Mouse (Mus musculus) embryonic facial prominence, embryonic 13.5 days (tissue): Measurements from ENCODE around the gene Ephb4. TPM values are rescaled to one million over a fixed set of nuclear protein-coding genes. Genes with fewer than 3 reads are reported as not detected.
A peak's percentile ranks its signal among the peaks of the same experiment; 100 is the strongest.

Source experiments
- ATAC-seq: fragments of 200-750 bp; cut with Nextera tagmentation; 2 replicates; pipeline ENCODE4 v1.8.0; 2017; ENCODE audit warnings: low read depth; ENCODE audit not compliant: insufficient number of reproducible peaks, insufficient read depth, low FRiP score, low TSS enrichment
- H3K27ac ChIP-seq: fragments of 300-500 bp; sonication (generic); 2 replicates; pipeline ENCODE4 v1.5.1; 2015; ENCODE audit warnings: moderate library complexity, mild to moderate bottlenecking, inconsistent platforms
- H3K27me3 ChIP-seq: fragments of 300-500 bp; sonication (generic); 2 replicates; pipeline ENCODE4 v1.6.1; 2015; ENCODE audit warnings: mild to moderate bottlenecking, inconsistent platforms
- H3K36me3 ChIP-seq: fragments of 300-500 bp; sonication (generic); 2 replicates; pipeline ENCODE4 v1.6.1; 2015; ENCODE audit warnings: mild to moderate bottlenecking, inconsistent platforms
- H3K4me1 ChIP-seq: fragments of 300-500 bp; sonication (generic); 2 replicates; pipeline ENCODE4 v1.6.1; 2015; ENCODE audit warnings: inconsistent platforms
- H3K4me2 ChIP-seq: fragments of 300-500 bp; sonication (generic); 2 replicates; pipeline ENCODE4 v1.6.1; 2015; ENCODE audit warnings: moderate library complexity, mild to moderate bottlenecking, inconsistent platforms
- H3K4me3 ChIP-seq: fragments of 300-500 bp; sonication (generic); 2 replicates; pipeline ENCODE4 v1.5.1; 2015; ENCODE audit warnings: mild to moderate bottlenecking, inconsistent platforms
- H3K9ac ChIP-seq: fragments of 300-500 bp; sonication (generic); 2 replicates; pipeline ENCODE4 v1.6.1; 2015; ENCODE audit warnings: mild to moderate bottlenecking, inconsistent platforms
- H3K9me3 ChIP-seq: fragments of 300-500 bp; sonication (generic); 2 replicates; pipeline ENCODE4 v1.6.1; 2016; ENCODE audit warnings: inconsistent platforms
- WGBS: fragments of 180-500 bp; shearing (Covaris S2); methylation state at CpG from one replicate; pipeline ENCODE4 v1.1.7; 2015; ENCODE audit warnings: mixed read lengths; 5-methylcytosine and 5-hydroxymethylcytosine counted together
- polyA plus RNA-seq: library from polyadenylated mRNA; unstranded; fragments of >200 nt; fragmentation: Nextera tagmentation; extraction: Ambion mirVana; gene quantifications from 2 replicates; pipeline ENCODE4 v1.2.1, GENCODE M21; 2015

Gene Ephb4
- polyA plus RNA-seq, 1 experiment from 2014 or later: 71.0 TPM

DNA sequence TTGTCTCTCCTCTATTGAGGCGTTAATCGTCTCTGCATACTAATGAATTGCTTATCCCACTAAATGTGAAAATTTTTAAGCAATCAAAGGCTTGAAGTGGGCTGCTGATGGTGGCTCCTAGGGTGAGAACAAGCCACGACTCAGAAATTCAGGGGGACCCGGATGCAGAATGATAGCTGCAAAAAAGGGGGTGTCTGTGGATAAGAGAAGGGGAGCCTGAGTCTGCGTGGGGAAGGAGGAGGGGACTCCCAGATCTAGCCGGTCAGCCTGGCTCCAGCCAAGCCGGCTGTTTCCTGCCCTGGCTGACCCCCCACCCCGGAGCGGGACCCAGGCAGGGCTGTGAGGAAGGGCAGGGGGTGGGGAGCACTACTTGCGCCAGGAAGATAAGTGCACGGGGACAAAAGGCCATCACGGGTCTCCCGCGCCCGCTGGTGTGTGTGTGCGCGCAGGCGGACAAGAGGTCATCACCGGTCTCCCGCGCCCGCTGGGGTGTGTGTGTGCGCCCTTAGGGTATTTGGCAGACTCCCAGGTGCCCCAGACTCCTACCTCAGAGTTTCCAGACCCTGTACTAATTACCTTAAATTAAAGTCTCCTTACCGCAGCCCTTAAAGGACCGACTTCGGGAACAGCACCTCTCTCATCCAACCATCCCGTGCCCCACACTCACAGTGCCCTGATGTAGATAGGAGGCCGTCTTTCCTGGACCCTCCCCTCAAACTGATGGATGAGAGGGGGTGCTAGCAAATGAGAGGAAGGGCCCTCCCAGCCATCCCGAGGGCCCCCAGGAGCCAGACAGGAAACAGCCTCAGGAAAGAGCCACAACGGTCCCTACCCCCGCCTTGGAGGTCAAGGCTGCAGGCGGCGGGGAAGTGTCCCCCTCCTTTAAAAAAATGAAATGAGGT is 1.2 kb upstream of the Ephb4 start:
- H3K36me3 ChIP-seq: peaks cover 3% of the 10 kb centered on the region
- H3K4me3 ChIP-seq: peak overlapping the region; percentile 89
- ATAC-seq: no peak
- peak overlapping the region; percentile 99 for H3K27ac ChIP-seq
- no peaks in the 10 kb centered on the region for H3K9me3 ChIP-seq
- H3K27me3 ChIP-seq: no peaks in the 10 kb centered on the region
- H3K4me2 ChIP-seq: peak overlapping the region; percentile 97
- H3K4me1 ChIP-seq: peaks cover 42% of the 10 kb centered on the region
- peak overlapping the region; percentile 73 for H3K9ac ChIP-seq
- under 1% methylated on average over 33 of the region's 33 CpGs for WGBS

DNA sequence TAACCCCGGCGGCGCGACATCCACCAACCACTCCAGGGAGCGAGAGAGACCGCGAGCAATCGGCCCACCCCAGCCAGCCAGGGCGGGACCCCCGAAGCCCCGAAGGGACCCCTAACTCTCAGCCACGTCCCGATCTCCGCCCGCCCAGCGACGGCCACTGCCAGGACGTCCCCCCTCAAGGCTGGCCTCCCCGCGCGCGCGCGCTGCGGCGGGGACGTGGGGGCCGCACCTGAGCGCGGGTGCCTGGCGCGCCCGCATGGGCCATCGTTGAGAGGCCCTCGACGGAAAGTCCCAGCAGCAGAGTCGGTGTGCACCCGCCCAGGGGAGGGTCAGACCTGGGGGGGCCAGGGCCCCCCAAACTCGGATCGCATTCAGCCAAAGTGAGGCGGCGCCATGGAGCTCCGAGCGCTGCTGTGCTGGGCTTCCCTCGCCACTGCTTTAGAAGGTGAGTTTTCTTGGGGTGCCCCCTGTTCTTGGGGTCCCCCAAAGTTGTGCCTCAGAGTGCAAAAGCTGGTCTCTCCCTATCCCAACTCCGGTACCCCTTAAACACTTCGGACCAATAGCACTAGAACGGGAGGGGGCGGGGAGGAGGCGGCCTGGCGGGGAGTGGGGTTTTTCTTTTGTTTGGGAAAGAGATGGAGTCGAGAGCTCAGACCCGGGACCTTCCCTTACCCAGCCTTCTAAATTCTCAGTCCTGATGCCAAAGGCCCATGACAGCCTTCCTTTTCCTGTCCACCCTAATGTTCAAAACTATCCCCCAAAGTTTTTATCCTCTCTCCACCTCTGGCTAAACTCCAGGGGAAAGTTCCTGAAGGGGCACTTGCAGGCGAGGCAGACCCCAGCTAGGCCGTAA is 522 bp downstream of the Ephb4 start:
- Histone ChIP-seq H3K4me2 (peak overlapping the region; percentile 97), H3K9ac (peak overlapping the region; percentile 97), H3K27ac (peak overlapping the region; percentile 99), H3K36me3 (peaks cover 20% of the 10 kb centered on the region), H3K4me3 (peak overlapping the region; percentile 89), H3K9me3 (no peaks in the 10 kb centered on the region), H3K4me1 (peaks cover 50% of the 10 kb centered on the region), H3K27me3 (no peaks in the 10 kb centered on the region)
- WGBS: under 1% methylated on average over 55 of the region's 55 CpGs
- ATAC-seq: peak; percentile 44

DNA sequence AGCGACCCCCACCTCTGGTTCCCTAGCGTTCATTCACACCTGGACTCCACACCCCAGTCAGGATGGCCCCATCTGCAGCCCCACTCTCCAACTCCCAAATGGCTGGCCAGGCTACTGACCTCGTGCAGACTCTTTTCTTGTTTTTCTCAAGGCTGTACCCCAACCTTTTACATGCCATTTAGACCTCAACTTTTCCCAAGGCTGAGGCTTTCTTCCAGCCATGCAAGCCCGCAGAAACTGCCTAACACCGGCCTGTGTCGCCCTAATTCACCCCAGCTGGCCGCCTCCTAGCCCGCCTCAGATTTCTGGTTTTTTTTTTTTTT is 1.1 kb downstream of the Ephb4 start:
- no peak for ATAC-seq
- H3K4me1 ChIP-seq: peaks cover 46% of the 10 kb centered on the region
- H3K27ac ChIP-seq: peak overlapping the region; percentile 99
- H3K9ac ChIP-seq: peak overlapping the region; percentile 97
- WGBS: 1% methylated on average over 8 of the region's 8 CpGs
- no peaks in the 10 kb centered on the region for H3K27me3 ChIP-seq
- H3K4me2 ChIP-seq: peak overlapping the region; percentile 97
- no peaks in the 10 kb centered on the region for H3K9me3 ChIP-seq
- H3K4me3 ChIP-seq: peak overlapping the region; percentile 89
- peaks cover 26% of the 10 kb centered on the region for H3K36me3 ChIP-seq

DNA sequence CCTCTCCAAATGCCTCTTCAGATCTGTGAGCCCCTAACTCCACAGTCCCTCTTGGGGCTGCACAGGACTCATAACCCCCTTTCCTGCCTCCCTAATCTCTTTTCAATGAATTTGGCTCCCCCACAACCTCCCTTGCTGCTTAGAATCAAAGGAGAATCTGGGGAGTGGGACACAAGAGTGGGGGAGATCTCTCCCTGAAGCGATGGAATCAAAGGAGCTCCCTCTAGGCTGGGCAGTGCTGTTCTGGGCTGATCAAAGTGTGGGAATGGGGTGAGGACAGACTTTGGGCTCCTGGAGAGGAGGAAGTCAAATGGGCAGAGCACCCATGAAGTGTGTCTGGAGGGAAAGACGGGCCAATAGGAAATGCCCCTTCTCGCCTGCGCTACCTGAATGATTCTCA is 1.5 kb downstream of the Ephb4 start:
- Histone ChIP-seq H3K4me2 (peak overlapping the region; percentile 97), H3K9ac (peak overlapping the region; percentile 97), H3K27ac (peak overlapping the region; percentile 99), H3K4me3 (peak overlapping the region; percentile 89), H3K36me3 (peaks cover 30% of the 10 kb centered on the region), H3K9me3 (no peaks in the 10 kb centered on the region), H3K27me3 (no peaks in the 10 kb centered on the region), H3K4me1 (peaks cover 45% of the 10 kb centered on the region)
- no peak for ATAC-seq
- WGBS: 5% methylated on average over 4 of the region's 4 CpGs

DNA sequence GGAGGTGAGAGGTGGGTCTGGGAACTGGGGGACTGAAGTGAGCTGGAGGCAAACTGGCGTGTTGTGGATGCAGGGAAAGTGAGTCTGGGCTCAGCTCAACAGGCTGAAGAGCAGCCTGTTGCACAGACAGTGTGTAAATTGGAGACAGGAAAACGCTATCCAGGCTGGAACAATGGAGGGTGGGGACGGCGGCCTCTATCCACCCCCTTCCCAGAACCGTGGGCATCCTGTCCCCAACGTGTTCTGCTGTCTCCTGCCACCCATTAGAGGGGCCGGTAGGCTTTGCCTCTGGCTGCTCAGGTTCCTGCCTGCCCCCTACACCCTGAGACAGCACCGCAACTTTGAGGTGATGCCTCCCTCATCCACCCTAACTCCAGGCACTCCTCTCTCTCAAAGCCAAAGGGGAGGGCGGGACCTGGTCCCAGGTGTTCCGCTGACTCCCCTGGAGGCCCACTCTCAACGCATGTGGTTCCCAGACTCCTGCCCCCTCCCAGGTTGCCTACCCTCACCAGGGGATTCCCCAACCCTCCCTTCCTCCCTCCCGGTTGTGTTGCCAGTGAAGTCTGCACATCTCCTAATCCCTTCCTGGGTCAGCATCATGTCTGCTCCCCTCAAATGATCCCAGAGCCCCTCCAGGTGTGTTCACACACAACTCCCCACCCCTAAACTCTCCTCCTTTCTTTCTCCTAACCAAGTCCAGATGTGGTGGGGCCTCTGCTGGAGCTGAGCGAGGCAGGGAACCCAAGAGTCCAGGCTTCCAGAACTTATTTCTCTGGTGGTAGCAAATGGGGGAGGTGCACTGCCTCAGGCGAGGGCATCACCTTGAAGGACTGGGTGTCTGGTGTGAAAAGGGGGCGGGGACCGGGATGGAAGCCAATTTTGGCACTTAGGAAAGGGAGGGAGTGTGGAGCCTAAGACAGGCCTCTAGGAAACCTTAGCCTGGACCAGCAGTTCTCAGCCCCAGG is 2.4 kb downstream of the Ephb4 start:
- H3K36me3 ChIP-seq: peaks cover 37% of the 10 kb centered on the region
- peak overlapping the region; percentile 97 for H3K9ac ChIP-seq
- peak overlapping the region; percentile 97 for H3K4me2 ChIP-seq
- no peak for ATAC-seq
- no peaks in the 10 kb centered on the region for H3K27me3 ChIP-seq
- H3K9me3 ChIP-seq: no peaks in the 10 kb centered on the region
- peak overlapping the region; percentile 89 for H3K4me3 ChIP-seq
- 4% methylated on average over 16 of the region's 16 CpGs for WGBS
- H3K27ac ChIP-seq: peak overlapping the region; percentile 99
- peaks cover 45% of the 10 kb centered on the region for H3K4me1 ChIP-seq

DNA sequence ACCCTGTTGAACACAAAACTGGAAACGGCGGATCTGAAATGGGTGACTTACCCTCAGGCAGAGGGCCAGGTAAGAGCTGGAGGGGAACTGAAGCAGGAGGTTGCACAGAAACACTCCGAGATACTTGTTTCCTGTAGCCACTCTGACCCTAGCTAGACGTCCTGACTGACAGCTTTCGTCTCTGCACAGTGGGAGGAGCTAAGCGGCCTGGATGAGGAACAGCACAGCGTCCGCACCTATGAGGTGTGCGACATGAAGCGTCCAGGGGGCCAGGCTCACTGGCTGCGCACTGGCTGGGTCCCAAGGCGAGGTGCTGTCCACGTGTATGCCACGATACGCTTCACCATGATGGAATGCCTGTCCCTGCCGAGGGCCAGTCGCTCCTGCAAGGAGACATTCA is 4.2 kb downstream of the Ephb4 start:
- H3K36me3 ChIP-seq: peaks cover 55% of the 10 kb centered on the region

DNA sequence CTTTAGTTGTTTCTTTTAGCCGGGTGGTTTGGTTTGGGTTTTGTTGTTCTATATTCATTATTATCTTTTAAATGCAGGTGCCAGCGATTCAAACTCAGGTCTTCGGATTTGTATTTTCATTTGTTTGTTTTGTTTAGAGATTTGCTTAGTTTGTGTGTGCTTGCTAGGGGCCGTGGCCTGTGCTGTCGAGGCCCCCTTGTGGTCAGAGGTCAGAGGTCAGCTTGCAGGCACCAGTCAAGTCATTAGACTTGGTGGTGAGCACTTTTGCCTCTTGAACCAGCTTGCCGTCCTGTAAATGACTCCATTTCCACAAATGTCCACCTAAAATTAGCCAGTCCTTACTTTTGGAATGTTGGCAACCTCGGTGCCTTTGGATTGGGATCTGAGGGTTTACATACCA is 8.5 kb downstream of the Ephb4 start:
- Histone ChIP-seq H3K4me3 (no peak overlapping the region), H3K27ac (no peak overlapping the region), H3K27me3 (no peaks in the 10 kb centered on the region), H3K9ac (no peak overlapping the region), H3K4me2 (no peak overlapping the region), H3K9me3 (no peaks in the 10 kb centered on the region), H3K36me3 (peaks cover 97% of the 10 kb centered on the region), H3K4me1 (peaks cover 16% of the 10 kb centered on the region)
- WGBS: 36% methylated on average over 7 of the region's 7 CpGs
- no peak for ATAC-seq

More for the DNA sequence above, 4.2 kb downstream of the Ephb4 start:
- peaks cover 38% of the 10 kb centered on the region for H3K4me1 ChIP-seq
- peak overlapping the region; percentile 97 for H3K4me2 ChIP-seq
- no peak overlapping the region for H3K27ac ChIP-seq
- peak overlapping the region; percentile 10; the same call in 1 of the 2 replicates for H3K4me3 ChIP-seq
- WGBS: 80% methylated on average over 17 of the region's 17 CpGs
- ATAC-seq: no peak
- no peaks in the 10 kb centered on the region for H3K9me3 ChIP-seq
- no peaks in the 10 kb centered on the region for H3K27me3 ChIP-seq
- H3K9ac ChIP-seq: no peak overlapping the region

DNA sequence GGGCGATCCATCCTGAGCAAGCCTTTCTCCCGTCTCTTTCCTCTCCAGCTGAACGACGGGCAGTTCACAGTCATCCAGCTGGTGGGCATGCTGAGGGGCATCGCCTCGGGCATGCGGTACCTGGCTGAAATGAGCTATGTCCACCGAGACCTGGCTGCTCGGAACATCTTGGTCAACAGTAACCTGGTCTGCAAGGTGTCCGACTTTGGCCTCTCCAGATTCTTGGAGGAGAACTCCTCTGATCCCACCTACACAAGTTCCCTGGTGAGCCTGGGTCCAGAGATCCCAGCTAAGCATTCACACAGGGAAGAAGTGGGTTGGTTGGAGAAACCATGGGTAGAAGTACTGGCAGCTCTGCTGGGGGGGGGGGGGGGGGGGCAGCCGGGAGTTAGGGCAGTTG is 19.8 kb downstream of the Ephb4 start:
- H3K27ac ChIP-seq: no peak overlapping the region
- no peaks in the 10 kb centered on the region for H3K27me3 ChIP-seq
- H3K4me3 ChIP-seq: no peak overlapping the region
- no peak overlapping the region for H3K9ac ChIP-seq
- peaks cover 99% of the 10 kb centered on the region for H3K36me3 ChIP-seq
- H3K9me3 ChIP-seq: no peaks in the 10 kb centered on the region
- WGBS: 93% methylated on average over 11 of the region's 11 CpGs
- peaks cover 3% of the 10 kb centered on the region; the same call in 1 of the 2 replicates for H3K4me1 ChIP-seq
- no peak for ATAC-seq
- no peak overlapping the region for H3K4me2 ChIP-seq

DNA sequence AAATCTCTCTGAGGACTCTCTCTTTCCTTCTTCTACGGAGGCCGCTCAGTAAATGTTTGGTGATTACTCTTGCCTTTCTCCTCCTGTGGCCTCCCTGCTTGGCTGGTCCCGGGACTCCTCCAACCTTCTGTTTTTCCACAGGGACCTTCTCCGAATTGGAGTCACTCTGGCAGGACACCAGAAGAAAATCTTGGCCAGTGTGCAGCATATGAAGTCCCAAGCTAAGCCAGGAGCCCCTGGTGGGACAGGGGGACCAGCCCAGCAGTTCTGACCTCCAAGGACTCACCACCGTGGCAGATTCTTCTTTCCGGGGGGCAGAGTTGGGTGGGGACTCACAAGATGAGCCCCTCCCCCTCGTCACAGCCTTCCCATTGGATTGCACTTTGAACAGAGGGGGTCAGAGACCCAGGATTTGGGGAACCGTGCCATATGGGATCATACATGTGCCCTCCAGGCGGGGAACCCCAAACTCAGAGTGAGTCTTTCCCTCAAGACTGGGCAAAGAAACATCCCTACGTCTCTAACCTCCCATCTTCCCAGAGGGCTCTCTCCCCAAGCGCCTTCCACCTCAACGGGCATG is 23.6 kb downstream of the Ephb4 start:
- Histone ChIP-seq H3K9ac (no peak overlapping the region), H3K36me3 (peaks cover 77% of the 10 kb centered on the region), H3K27ac (no peak overlapping the region), H3K27me3 (no peaks in the 10 kb centered on the region), H3K9me3 (no peaks in the 10 kb centered on the region), H3K4me2 (no peak overlapping the region), H3K4me3 (no peak overlapping the region), H3K4me1 (peaks cover 25% of the 10 kb centered on the region; the same call in 1 of the 2 replicates)
- 84% methylated on average over 12 of the region's 12 CpGs for WGBS
- no peak for ATAC-seq

DNA sequence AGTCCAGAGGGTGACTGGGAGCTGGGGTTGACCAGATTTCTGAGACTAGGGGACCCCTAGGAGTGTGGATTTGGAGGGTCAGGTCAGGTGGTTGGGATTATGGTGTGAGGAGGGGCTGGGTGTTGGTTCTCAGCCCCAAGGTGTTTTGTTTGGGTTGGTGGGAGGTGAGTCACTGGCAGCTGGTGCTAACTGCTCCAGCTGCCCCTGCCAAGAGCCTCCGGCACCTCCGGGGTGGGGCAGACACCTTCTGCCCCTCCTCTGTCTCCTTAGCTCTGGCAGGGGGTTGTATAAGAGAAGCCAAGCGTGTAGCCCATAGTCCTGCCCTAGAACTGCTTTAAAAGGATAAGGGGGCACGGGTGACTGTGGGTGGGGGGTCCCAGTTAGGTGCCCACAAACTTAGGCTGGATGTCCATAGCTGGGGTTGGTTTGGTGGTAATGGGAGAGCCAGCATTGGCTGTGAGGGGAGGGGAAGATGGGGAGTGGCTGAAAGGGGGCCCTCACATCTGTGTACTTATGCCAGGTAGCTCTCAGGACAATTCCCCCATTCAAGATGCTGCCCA is 24.7 kb downstream of the Ephb4 start:
- no peak overlapping the region for H3K4me2 ChIP-seq
- peaks cover 66% of the 10 kb centered on the region for H3K36me3 ChIP-seq
- peaks cover 31% of the 10 kb centered on the region; the same call in 1 of the 2 replicates for H3K4me1 ChIP-seq
- WGBS: 91% methylated on average over 4 of the region's 4 CpGs
- H3K27me3 ChIP-seq: no peaks in the 10 kb centered on the region
- no peaks in the 10 kb centered on the region for H3K9me3 ChIP-seq
- no peak overlapping the region for H3K9ac ChIP-seq
- H3K27ac ChIP-seq: 0 out of 2 replicates have a peak overlapping the region, but pooled peaks have one; percentile 23
- H3K4me3 ChIP-seq: no peak overlapping the region
- ATAC-seq: no peak
